Mouse (Mus musculus) kidney, adult 2 months (tissue): Measurements from ENCODE around the gene Pde2a.

ENCODE experiments used
- CTCF ChIP-seq: fragments of 200-500 bp; conservative IDR thresholded peaks from 2 replicates; pipeline ENCODE4 v1.5.1; 2011; ENCODE audit warnings: low read depth, mild to moderate bottlenecking, control low read depth, low read length, moderate library complexity, mixed read lengths; ENCODE audit not compliant: insufficient read depth, insufficient read length
- POLR2A ChIP-seq: fragments of 200-500 bp; IDR thresholded peaks from one replicate; pipeline ENCODE4 v1.6.1; 2011; ENCODE audit warnings: low read depth, low read length, control low read depth

DNA sequence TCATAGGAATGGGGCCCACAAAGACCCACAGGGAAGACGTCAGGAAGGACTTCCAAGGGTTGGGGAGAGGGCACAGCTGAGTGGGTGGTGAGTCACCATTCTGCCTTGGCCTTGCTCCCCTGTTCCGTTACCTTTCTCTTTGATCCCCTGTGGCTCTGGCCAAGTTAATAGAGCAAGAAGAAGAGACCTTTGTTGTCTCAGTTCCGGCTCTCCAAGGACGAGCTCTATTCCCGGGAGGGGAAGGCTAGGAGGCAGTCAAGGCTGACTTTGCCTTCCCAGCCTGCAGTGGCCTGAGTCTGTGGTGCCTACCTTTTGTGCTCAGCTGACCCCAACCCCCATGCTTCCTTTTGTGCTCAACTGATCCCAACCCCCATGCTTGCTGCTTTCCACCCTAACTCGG lies 59.2 kb downstream of the Pde2a start:
- TF ChIP-seq CTCF (no peak), POLR2A (no peak)
